Mouse (Mus musculus): Measurements from ENCODE around the gene Slc25a26. TPM values are rescaled to one million over a fixed set of nuclear protein-coding genes. Genes with fewer than 3 reads are reported as not detected.
A peak's percentile ranks its signal among the peaks of the same experiment; 100 is the strongest.

Slc25a26 gene
- polyA plus RNA-seq (2014; fragmentation: Nextera tagmentation; extraction: Ambion mirVana) = 7.1 and 9.8 TPM in 2 replicates

DNA sequence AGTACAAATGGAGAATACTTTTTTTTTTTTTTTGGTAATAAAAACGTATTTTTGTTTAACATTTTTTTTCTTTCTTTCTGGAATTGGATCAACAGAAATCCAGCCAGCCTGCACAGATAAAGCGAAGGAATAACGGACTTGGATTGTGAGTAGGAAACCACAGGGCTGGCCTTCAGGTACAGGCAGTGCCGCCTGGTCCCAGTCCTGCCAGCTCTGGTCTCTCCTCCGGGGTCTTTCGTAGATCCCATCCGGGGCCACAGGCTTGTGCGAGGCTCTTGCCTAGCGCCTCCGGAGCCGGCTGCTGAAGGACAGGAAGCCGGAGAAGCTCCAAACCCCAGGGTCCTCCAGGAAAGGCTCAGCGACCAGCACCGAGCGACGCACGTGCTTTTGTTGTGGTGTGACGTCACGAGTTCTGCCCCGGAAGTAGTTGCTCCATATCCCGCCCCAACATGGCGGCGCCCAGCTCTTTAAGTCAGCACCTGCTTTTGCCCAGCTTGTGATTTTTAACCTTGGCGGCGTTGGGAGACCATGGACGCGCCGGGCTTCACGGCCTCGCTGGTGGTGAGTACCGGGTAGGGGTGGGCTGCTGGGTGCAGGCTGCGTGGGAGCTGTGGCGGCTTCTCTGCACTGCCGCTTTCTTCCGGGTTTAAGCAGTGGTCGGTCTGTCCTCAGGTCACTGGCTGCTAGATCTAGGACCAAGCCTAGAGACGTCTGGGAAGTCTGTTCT, at the start of gene Slc25a26:
Slc25a26 (plus strand) TSS at position 435 of the 727 bp plus-strand sequence.
- H3K36me3 ChIP-seq (ENCODE audit: control insufficient read depth, insufficient read depth, low read length) = no peaks in the 10 kb centered on the region
- ATAC-seq (ENCODE audit: low FRiP score) = peak; percentile 99
- peak within 1 kb of the TSS; percentile 66 for H3K9ac ChIP-seq (ENCODE audit: low read length)
- no peak within 1 kb of the TSS for H3K27ac ChIP-seq (ENCODE audit: low read depth, low read length)
- peak; percentile 99 for DNase-seq (ENCODE audit: low spot score, missing footprints)
- H3K4me1 ChIP-seq (ENCODE audit: control insufficient read depth, insufficient read depth, low read length) = peaks cover 4% of the 10 kb centered on the region
- under 1% methylated on average over 37 of the region's 37 CpGs for WGBS
- no peaks in the 10 kb centered on the region for H3K27me3 ChIP-seq (ENCODE audit: control insufficient read depth, insufficient read depth, low read length)
- no peaks in the 10 kb centered on the region for H3K9me3 ChIP-seq (ENCODE audit: control insufficient read depth, low read length)
- peak within 1 kb of the TSS; percentile 82 for H3K4me2 ChIP-seq
- peak within 1 kb of the TSS; percentile 68 for H3K4me3 ChIP-seq (ENCODE audit: low read depth, low read length)

DNA sequence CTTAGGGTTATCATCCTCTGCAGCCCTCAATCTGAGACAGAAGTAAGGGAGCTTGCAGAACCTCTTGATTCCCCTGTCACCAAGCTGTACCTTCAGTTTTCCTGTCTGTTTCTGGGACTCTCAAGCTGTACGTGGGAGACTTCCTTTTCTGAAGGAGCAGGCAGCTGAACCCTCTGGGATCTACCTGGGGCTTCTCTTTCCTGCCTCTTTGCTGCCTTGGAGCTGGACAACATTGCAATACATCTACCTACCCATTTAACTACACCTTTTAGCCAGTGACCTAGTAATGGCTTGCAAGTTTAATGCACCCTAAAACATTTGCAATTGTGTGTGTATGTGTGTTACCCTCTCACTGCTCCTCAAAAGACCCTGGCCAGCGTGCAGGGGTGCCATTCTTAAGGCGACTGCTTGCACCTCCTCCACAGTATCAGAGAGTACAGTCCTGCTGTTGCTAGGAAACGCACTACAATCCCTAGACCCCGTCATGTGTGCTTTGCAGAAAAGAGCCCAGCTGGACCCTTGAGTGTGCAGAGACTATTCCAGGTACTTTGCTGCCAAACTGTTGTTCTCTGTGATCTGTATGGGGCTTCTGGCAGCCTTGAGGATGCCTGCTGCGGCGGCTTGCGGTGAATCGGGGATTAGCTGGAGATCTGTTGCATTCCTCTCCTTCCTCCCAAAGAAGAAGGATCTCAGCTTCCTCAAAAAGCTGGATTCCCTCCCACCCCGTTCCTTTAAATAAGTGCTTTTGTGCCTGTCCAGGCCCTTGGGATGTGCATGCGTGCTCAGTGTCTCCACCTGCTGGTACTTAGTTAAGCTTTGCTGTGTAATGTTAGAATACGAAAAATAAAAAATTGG, 35.9 kb upstream of the Slc25a26 start:
- H3K4me2 ChIP-seq = peak overlapping the region; percentile 37
- no peaks in the 10 kb centered on the region for H3K27me3 ChIP-seq (ENCODE audit: control insufficient read depth, insufficient read depth, low read length)
- peak overlapping the region; percentile 30; the same call in 1 of the 2 replicates for H3K27ac ChIP-seq (ENCODE audit: low read depth, low read length)
- no peak overlapping the region; the same call in 1 of the 2 replicates for H3K4me3 ChIP-seq (ENCODE audit: low read depth, low read length)
- no peaks in the 10 kb centered on the region for H3K9me3 ChIP-seq (ENCODE audit: control insufficient read depth, low read length)
- peak; percentile 90 for ATAC-seq (ENCODE audit: low FRiP score)
- WGBS = 7% methylated on average over 12 of the region's 12 CpGs
- no peaks in the 10 kb centered on the region for H3K36me3 ChIP-seq (ENCODE audit: control insufficient read depth, insufficient read depth, low read length)
- H3K9ac ChIP-seq (ENCODE audit: low read length) = no peak overlapping the region
- peak; percentile 95 for DNase-seq (ENCODE audit: low spot score, missing footprints)
- peaks cover 8% of the 10 kb centered on the region for H3K4me1 ChIP-seq (ENCODE audit: control insufficient read depth, insufficient read depth, low read length)

DNA sequence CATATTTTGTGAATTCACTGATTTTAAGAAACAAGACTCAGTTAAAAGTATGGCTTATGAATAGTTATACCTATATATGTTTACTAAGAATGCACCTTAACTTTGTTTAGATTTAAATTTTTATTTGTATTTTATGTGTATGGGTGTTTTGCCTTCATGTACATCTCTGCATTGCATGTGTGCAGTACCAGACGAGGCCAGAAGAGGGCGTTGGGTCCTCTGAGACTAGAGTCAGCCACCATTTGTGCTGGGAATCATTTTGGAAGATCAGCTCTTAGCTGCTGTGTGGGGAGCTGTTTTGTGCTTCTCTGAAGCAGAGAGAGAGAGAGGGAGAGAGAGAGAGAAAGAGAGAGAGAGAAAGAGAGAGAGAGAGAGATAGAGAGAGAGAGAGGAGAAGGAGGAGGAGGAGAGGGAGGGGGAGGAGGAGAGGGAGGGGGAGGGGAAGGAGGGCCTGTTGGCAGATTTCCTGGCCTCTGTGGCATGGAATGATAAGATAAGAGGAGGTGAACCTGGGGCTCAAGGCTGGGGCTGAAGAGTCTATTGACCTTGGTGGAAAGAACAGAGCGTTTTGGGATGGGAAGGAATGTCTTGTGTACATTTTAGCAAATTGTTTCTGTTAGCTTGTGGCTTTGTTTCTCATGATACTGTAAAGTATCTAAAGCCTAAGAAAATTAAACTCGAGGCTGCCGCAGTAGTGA, 33.5 kb upstream of the Slc25a26 start:
- ATAC-seq (ENCODE audit: low FRiP score) (no peak), DNase-seq (ENCODE audit: low spot score, missing footprints) (no peak)
- H3K27me3 ChIP-seq (ENCODE audit: control insufficient read depth, insufficient read depth, low read length) = no peaks in the 10 kb centered on the region
- 61% methylated on average over 5 of the region's 5 CpGs for WGBS
- no peaks in the 10 kb centered on the region for H3K9me3 ChIP-seq (ENCODE audit: control insufficient read depth, low read length)
- no peak overlapping the region for H3K4me3 ChIP-seq (ENCODE audit: low read depth, low read length)
- no peak overlapping the region for H3K27ac ChIP-seq (ENCODE audit: low read depth, low read length)
- H3K9ac ChIP-seq (ENCODE audit: low read length) = no peak overlapping the region
- no peaks in the 10 kb centered on the region for H3K36me3 ChIP-seq (ENCODE audit: control insufficient read depth, insufficient read depth, low read length)
- H3K4me2 ChIP-seq = no peak overlapping the region
- peaks cover 8% of the 10 kb centered on the region for H3K4me1 ChIP-seq (ENCODE audit: control insufficient read depth, insufficient read depth, low read length)

DNA sequence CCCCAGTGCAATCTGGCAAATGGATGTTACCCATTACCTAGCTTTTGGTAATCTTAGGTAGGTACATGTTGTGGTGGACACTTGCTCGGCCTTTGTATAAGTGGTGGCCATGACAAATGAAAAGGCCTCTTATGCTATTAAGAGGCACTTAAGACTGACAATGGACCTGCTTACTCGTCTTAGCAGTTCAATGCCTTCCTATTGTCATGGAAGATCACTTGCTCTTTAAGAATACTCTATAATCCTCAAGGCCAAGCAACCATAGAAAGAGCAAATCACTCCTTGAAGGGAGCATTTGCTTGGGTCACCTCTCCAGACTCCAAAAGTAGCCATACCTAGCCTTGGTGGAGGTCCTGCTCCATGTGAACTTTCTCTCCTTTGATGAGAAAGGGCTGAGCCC, 7.4 kb upstream of the Slc25a26 start:
- no peak overlapping the region for H3K4me3 ChIP-seq (ENCODE audit: low read depth, low read length)
- H3K4me1 ChIP-seq (ENCODE audit: control insufficient read depth, insufficient read depth, low read length) = no peaks in the 10 kb centered on the region
- no peaks in the 10 kb centered on the region for H3K27me3 ChIP-seq (ENCODE audit: control insufficient read depth, insufficient read depth, low read length)
- no peak overlapping the region for H3K4me2 ChIP-seq
- 60% methylated on average over 2 of the region's 2 CpGs for WGBS
- H3K9me3 ChIP-seq (ENCODE audit: control insufficient read depth, low read length) = no peaks in the 10 kb centered on the region
- H3K36me3 ChIP-seq (ENCODE audit: control insufficient read depth, insufficient read depth, low read length) = no peaks in the 10 kb centered on the region
- no peak overlapping the region for H3K9ac ChIP-seq (ENCODE audit: low read length)
- H3K27ac ChIP-seq (ENCODE audit: low read depth, low read length) = no peak overlapping the region
- no peak for DNase-seq (ENCODE audit: low spot score, missing footprints)
- ATAC-seq (ENCODE audit: low FRiP score) = no peak

DNA sequence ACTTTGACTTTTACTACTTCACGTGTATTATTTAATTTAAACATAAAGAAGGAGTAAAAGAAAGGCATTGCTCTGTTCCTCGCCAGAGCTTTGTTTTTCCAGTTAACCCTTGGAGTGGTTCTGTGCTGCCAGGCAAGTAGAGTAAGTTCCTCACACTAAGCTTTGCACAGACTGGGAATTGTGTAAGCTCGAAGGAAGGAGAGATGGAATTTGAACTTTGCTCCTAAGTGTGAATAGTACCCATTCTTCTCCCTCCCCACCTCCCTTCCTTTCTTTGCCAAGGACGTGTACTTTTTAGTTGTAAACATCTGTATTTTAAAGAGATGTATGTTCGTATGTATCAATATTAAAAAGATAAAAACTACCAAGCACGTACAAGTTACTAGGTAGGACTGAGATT, 3.8 kb downstream of the Slc25a26 start:
- no peak overlapping the region for H3K4me2 ChIP-seq
- ATAC-seq (ENCODE audit: low FRiP score) (no peak), DNase-seq (ENCODE audit: low spot score, missing footprints) (no peak)
- H3K27me3 ChIP-seq (ENCODE audit: control insufficient read depth, insufficient read depth, low read length) = no peaks in the 10 kb centered on the region
- no peak overlapping the region for H3K4me3 ChIP-seq (ENCODE audit: low read depth, low read length)
- no peaks in the 10 kb centered on the region for H3K36me3 ChIP-seq (ENCODE audit: control insufficient read depth, insufficient read depth, low read length)
- no peak overlapping the region for H3K9ac ChIP-seq (ENCODE audit: low read length)
- no peak overlapping the region for H3K27ac ChIP-seq (ENCODE audit: low read depth, low read length)
- no peaks in the 10 kb centered on the region for H3K9me3 ChIP-seq (ENCODE audit: control insufficient read depth, low read length)
- H3K4me1 ChIP-seq (ENCODE audit: control insufficient read depth, insufficient read depth, low read length) = peaks cover 4% of the 10 kb centered on the region
- WGBS = 73% methylated on average over 6 of the region's 6 CpGs

DNA sequence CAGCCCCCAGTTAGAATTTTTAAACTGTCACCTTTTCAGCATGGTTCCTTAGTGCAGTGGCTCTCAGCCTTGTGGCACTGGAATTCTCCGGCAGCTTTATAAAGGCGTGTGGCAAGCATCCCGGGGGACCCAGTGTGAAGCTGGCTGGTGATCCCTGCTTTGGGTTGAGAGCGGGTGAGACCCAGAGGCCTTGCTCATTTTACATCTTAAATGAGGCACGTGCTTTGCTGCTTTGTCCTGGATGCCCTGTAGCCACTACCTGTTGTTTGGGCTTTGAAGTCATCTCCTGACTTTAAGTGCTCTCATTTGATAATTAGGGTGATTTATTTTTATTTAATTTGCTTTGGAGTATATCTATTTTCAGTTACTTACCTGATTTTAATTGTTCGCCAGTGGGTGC, 7.8 kb downstream of the Slc25a26 start:
- Histone ChIP-seq H3K9me3 (ENCODE audit: control insufficient read depth, low read length) (no peaks in the 10 kb centered on the region), H3K27me3 (ENCODE audit: control insufficient read depth, insufficient read depth, low read length) (no peaks in the 10 kb centered on the region), H3K36me3 (ENCODE audit: control insufficient read depth, insufficient read depth, low read length) (no peaks in the 10 kb centered on the region), H3K9ac (ENCODE audit: low read length) (no peak overlapping the region), H3K4me3 (ENCODE audit: low read depth, low read length) (no peak overlapping the region), H3K4me2 (no peak overlapping the region), H3K4me1 (ENCODE audit: control insufficient read depth, insufficient read depth, low read length) (no peaks in the 10 kb centered on the region), H3K27ac (ENCODE audit: low read depth, low read length) (no peak overlapping the region)
- DNase-seq (ENCODE audit: low spot score, missing footprints) (no peak), ATAC-seq (ENCODE audit: low FRiP score) (no peak)
- WGBS = 82% methylated on average over 6 of the region's 6 CpGs

DNA sequence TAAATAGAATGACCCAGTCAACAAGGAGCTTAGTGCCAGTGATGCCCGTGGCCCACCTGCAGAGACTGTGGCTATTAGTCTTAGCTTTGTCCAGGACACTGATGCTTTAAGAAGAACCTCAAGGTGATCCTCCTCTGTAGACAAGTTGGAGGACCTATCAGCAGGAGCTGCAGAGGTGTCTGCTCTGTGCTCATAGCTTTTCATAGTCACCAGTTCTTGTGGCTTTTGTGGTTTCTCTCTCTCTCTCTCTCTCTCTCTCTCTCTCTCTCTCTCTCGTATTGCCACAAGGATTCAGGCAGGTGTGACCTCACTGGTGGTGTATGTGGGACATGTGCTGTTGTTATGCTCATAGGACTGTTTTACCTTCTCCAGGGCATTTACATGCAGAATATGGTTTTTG, 8.7 kb downstream of the Slc25a26 start:
- ATAC-seq (ENCODE audit: low FRiP score) (no peak), DNase-seq (ENCODE audit: low spot score, missing footprints) (no peak)
- no peak overlapping the region for H3K9ac ChIP-seq (ENCODE audit: low read length)
- no peaks in the 10 kb centered on the region for H3K27me3 ChIP-seq (ENCODE audit: control insufficient read depth, insufficient read depth, low read length)
- WGBS = 70% methylated on average over 2 of the region's 2 CpGs
- no peaks in the 10 kb centered on the region for H3K36me3 ChIP-seq (ENCODE audit: control insufficient read depth, insufficient read depth, low read length)
- H3K4me1 ChIP-seq (ENCODE audit: control insufficient read depth, insufficient read depth, low read length) = no peaks in the 10 kb centered on the region
- H3K9me3 ChIP-seq (ENCODE audit: control insufficient read depth, low read length) = no peaks in the 10 kb centered on the region
- no peak overlapping the region for H3K27ac ChIP-seq (ENCODE audit: low read depth, low read length)
- no peak overlapping the region for H3K4me3 ChIP-seq (ENCODE audit: low read depth, low read length)
- no peak overlapping the region for H3K4me2 ChIP-seq

DNA sequence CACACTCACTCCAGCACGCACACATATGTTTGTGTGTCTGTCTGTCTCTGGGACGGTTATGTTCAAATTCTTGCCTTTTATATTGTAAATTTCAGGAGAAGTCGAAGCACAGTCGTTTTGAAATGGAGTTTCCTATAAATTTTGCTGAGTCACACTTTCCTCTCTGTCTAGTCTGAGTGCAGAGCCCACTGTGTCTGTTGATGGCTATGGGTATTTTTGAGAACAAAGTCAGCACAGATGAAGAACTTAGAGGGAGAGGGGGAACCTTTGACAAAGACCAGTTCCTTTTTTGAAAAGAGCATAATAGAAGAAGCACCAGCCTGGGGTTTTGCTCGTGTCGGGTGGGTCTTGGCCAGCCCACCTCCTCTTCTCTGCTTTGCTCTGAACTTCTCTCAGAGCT, 9.1 kb downstream of the Slc25a26 start:
- no peak overlapping the region for H3K4me3 ChIP-seq (ENCODE audit: low read depth, low read length)
- no peaks in the 10 kb centered on the region for H3K9me3 ChIP-seq (ENCODE audit: control insufficient read depth, low read length)
- no peaks in the 10 kb centered on the region for H3K4me1 ChIP-seq (ENCODE audit: control insufficient read depth, insufficient read depth, low read length)
- DNase-seq (ENCODE audit: low spot score, missing footprints) (no peak), ATAC-seq (ENCODE audit: low FRiP score) (no peak)
- no peak overlapping the region for H3K9ac ChIP-seq (ENCODE audit: low read length)
- no peaks in the 10 kb centered on the region for H3K27me3 ChIP-seq (ENCODE audit: control insufficient read depth, insufficient read depth, low read length)
- no peak overlapping the region for H3K27ac ChIP-seq (ENCODE audit: low read depth, low read length)
- H3K4me2 ChIP-seq = no peak overlapping the region
- no peaks in the 10 kb centered on the region for H3K36me3 ChIP-seq (ENCODE audit: control insufficient read depth, insufficient read depth, low read length)
- WGBS = 86% methylated on average over 6 of the region's 6 CpGs

DNA sequence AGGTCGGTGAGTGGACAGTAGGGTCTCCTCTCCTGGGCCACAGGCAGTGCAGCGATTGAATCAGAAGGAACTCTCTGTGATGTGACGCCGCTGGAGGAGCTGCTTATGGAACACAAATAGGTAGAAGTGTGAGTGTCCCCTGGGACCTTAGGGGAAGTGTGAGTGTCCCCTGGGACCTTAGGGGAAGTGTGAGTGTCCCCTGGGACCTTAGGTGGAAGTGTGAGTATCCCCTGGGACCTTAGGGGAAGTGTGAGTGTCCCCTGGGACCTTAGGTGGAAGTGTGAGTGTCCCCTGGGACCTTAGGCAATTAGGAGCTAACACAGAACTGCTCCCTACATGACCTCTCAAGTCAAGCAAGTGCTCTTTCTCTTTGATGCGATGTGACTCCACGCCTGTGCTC, 18.0 kb downstream of the Slc25a26 start:
- Histone ChIP-seq H3K27me3 (ENCODE audit: control insufficient read depth, insufficient read depth, low read length) (no peaks in the 10 kb centered on the region), H3K4me1 (ENCODE audit: control insufficient read depth, insufficient read depth, low read length) (no peaks in the 10 kb centered on the region), H3K4me2 (no peak overlapping the region), H3K27ac (ENCODE audit: low read depth, low read length) (no peak overlapping the region), H3K36me3 (ENCODE audit: control insufficient read depth, insufficient read depth, low read length) (no peaks in the 10 kb centered on the region), H3K4me3 (ENCODE audit: low read depth, low read length) (no peak overlapping the region), H3K9me3 (ENCODE audit: control insufficient read depth, low read length) (no peaks in the 10 kb centered on the region), H3K9ac (ENCODE audit: low read length) (no peak overlapping the region)
- WGBS = 91% methylated on average over 6 of the region's 6 CpGs
- DNase-seq (ENCODE audit: low spot score, missing footprints) (no peak), ATAC-seq (ENCODE audit: low FRiP score) (no peak)

Measured in midbrain, embryonic 11.5 days (tissue).